Mouse (Mus musculus) bone marrow, adult 2 months (tissue): ENCODE measurements around the gene Tppp2.

Experiments
- CTCF ChIP-seq: fragments of 200-500 bp; IDR thresholded peaks from 2 replicates; pipeline ENCODE4 v1.5.1; 2011; ENCODE audit warnings: low read length, control low read depth; ENCODE audit not compliant: control insufficient read depth, insufficient read depth
- POLR2A ChIP-seq: fragments of 200-500 bp; IDR thresholded peaks from 2 replicates; pipeline ENCODE4 v1.6.1; 2011; ENCODE audit warnings: low read depth, mild to moderate bottlenecking, control low read depth, low read length, borderline replicate concordance; ENCODE audit not compliant: control insufficient read depth

DNA sequence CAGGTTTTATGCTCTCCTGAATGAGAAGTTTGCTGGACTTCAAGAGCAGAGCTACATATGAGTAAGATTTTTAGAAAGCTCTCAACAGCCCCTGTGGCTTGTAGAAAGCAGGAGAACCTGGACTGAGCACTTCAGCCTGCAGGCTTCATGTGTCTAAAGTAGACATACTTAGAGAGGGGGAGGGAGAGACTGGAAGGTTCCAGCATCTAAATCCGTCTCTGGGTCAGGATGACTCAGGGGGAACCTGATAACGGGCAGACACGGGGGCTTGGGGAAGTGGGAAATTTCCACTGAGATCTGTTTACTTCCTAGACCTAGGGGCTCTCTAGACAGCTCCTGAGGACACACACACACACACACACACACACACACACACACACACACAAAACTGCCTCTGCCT lies 3.2 kb upstream of the Tppp2 start:
- TF ChIP-seq POLR2A (no peak), CTCF (no peak)
